In genomic region chr16:18620601-18621361, GRCm38 (mm10) we compare ENCODE assay signal across 8 mouse cellular contexts. TPM values are rescaled to one million over a fixed set of nuclear protein-coding genes. Genes with fewer than 3 reads are reported as not detected.
DNase-seq lines count a peak whose midpoint lies in the region; ATAC-seq lines count a peak whose summit lies in the region.

No protein-coding gene starts in this region.

- peaks cover 33% of the 10 kb centered on the region for H3K4me1 ChIP-seq in embryonic facial prominence, embryonic 15.5 days
- peaks cover 21% of the 10 kb centered on the region for H3K4me1 ChIP-seq in hindbrain, embryonic 16.5 days (ENCODE audit: control insufficient read depth, insufficient read depth, low read depth, low read length)
- peaks cover 29% of the 10 kb centered on the region for H3K4me1 ChIP-seq in liver, embryonic 15.5 days (replicated peaks)
- peaks cover 12% of the 10 kb centered on the region for H3K4me1 ChIP-seq in stomach, embryonic 14.5 days (ENCODE audit: control insufficient read depth, insufficient read depth, low read length)

- H3K27me3 ChIP-seq in embryonic facial prominence, embryonic 15.5 days, result peaks cover 83% of the 10 kb centered on the region
- peaks cover 65% of the 10 kb centered on the region for H3K27me3 ChIP-seq in hindbrain, embryonic 16.5 days (replicated peaks; ENCODE audit: control insufficient read depth, insufficient read depth, low read length)
- H3K27me3 ChIP-seq in liver, embryonic 15.5 days, result peaks cover 96% of the 10 kb centered on the region
- H3K27me3 ChIP-seq in stomach, embryonic 14.5 days (ENCODE audit: control insufficient read depth, insufficient read depth, low read length), result peaks cover 63% of the 10 kb centered on the region

- H3K4me3 ChIP-seq in embryonic facial prominence, embryonic 15.5 days (replicated peaks), result peak overlapping the region; percentile 52
- H3K4me3 ChIP-seq in hindbrain, embryonic 16.5 days (ENCODE audit: low read length), result peak overlapping the region; percentile 42
- H3K4me3 ChIP-seq in liver, embryonic 15.5 days (replicated peaks), result peak overlapping the region; percentile 39
- H3K4me3 ChIP-seq in stomach, embryonic 14.5 days (ENCODE audit: low read depth, low read length), result peak overlapping the region; percentile 40

- peaks cover 35% of the 10 kb centered on the region for H3K36me3 ChIP-seq in embryonic facial prominence, embryonic 15.5 days
- H3K36me3 ChIP-seq in hindbrain, embryonic 16.5 days (ENCODE audit: control insufficient read depth, insufficient read depth, low read length), result peaks cover 39% of the 10 kb centered on the region
- H3K36me3 ChIP-seq in liver, embryonic 15.5 days (replicated peaks), result no peaks in the 10 kb centered on the region
- H3K36me3 ChIP-seq in stomach, embryonic 14.5 days (ENCODE audit: control insufficient read depth, insufficient read depth, low read length), result peaks cover 2% of the 10 kb centered on the region; the same call in 1 of the 2 replicates

- ATAC-seq in embryonic facial prominence, embryonic 15.5 days (ENCODE audit: insufficient number of reproducible peaks, low FRiP score, low TSS enrichment, low read depth), result no peak; the same call in 1 of the 2 replicates
- ATAC-seq in hindbrain, embryonic 16.5 days, result peak; percentile 43
- no peak for ATAC-seq in liver, embryonic 15.5 days (ENCODE audit: insufficient read depth)
- ATAC-seq in stomach, embryonic 14.5 days (ENCODE audit: insufficient number of reproducible peaks, insufficient read depth, low FRiP score, low read depth), result no peak
- ATAC-seq in erythroid progenitor cell, adult 5-6 weeks (replicated peaks; ENCODE audit: low FRiP score, poor library complexity, severe bottlenecking), result no peak

- no peaks in the 10 kb centered on the region for H3K9me3 ChIP-seq in embryonic facial prominence, embryonic 15.5 days (replicated peaks)
- no peaks in the 10 kb centered on the region; the same call in 1 of the 2 replicates for H3K9me3 ChIP-seq in hindbrain, embryonic 16.5 days (ENCODE audit: control insufficient read depth, low read length)
- H3K9me3 ChIP-seq in liver, embryonic 15.5 days (replicated peaks), result no peaks in the 10 kb centered on the region
- no peaks in the 10 kb centered on the region for H3K9me3 ChIP-seq in stomach, embryonic 14.5 days (ENCODE audit: control insufficient read depth, low read depth, low read length)

- no peak overlapping the region for H3K27ac ChIP-seq in embryonic facial prominence, embryonic 15.5 days (replicated peaks)
- H3K27ac ChIP-seq in hindbrain, embryonic 16.5 days (ENCODE audit: low read depth, low read length), result no peak overlapping the region
- no peak overlapping the region for H3K27ac ChIP-seq in liver, embryonic 15.5 days (replicated peaks)
- H3K27ac ChIP-seq in stomach, embryonic 14.5 days (ENCODE audit: low read length), result no peak overlapping the region

- DNase-seq in embryo, embryonic 11 days, result peak; percentile 68
- no peak for DNase-seq in embryo, embryonic 10 days (ENCODE audit: low spot score)
- DNase-seq in Muller cell, postnatal 12 days (ENCODE audit: inconsistent ontology term), result peak; percentile 36

- 2% methylated on average over 74 of the region's 74 CpGs for WGBS in embryonic facial prominence, embryonic 15.5 days
- WGBS in hindbrain, embryonic 16.5 days, result 4% methylated on average over 62 of the region's 74 CpGs
- 1% methylated on average over 73 of the region's 74 CpGs for WGBS in liver, embryonic 15.5 days (ENCODE audit: insufficient replicate concordance)
- 1% methylated on average over 65 of the region's 74 CpGs for WGBS in stomach, embryonic 14.5 days

- peak overlapping the region; percentile 96 for H3K4me2 ChIP-seq in embryonic facial prominence, embryonic 15.5 days (replicated peaks)
- H3K4me2 ChIP-seq in hindbrain, embryonic 16.5 days (ENCODE audit: low read length), result peak overlapping the region; percentile 81
- H3K4me2 ChIP-seq in liver, embryonic 15.5 days, result peak overlapping the region; percentile 56
- H3K4me2 ChIP-seq in stomach, embryonic 14.5 days (replicated peaks; ENCODE audit: low read depth, low read length), result peak overlapping the region; percentile 88

- 0 out of 2 replicates have a peak overlapping the region, but pooled peaks have one; percentile 23 for H3K9ac ChIP-seq in embryonic facial prominence, embryonic 15.5 days
- H3K9ac ChIP-seq in hindbrain, embryonic 16.5 days (ENCODE audit: low read depth, low read length), result peak overlapping the region; percentile 54
- H3K9ac ChIP-seq in liver, embryonic 15.5 days, result no peak overlapping the region
- H3K9ac ChIP-seq in stomach, embryonic 14.5 days (replicated peaks; ENCODE audit: low read depth, low read length), result no peak overlapping the region

RNA-seq across cellular contexts. Expression of gene Gp1bb, which starts 1.4 kb away (rescaled TPM):
- 2.6 and 2.8 TPM in 2 replicates for polyA plus RNA-seq in embryonic facial prominence, embryonic 15.5 days (2015; fragmentation: Nextera tagmentation; extraction: Ambion mirVana)
- 9.6 and 9.7 TPM in 2 replicates for polyA plus RNA-seq in hindbrain, embryonic 16.5 days (2015; fragmentation: Nextera tagmentation; extraction: Ambion mirVana)
- 19.6 and 24.9 TPM in 2 replicates for polyA plus RNA-seq in liver, embryonic 15.5 days (2015; fragmentation: Nextera tagmentation; extraction: Ambion mirVana)
- 1.1 and 1.5 TPM in 2 replicates for polyA plus RNA-seq in stomach, embryonic 14.5 days (2014; fragmentation: Nextera tagmentation; extraction: Ambion mirVana)
- 1.7 TPM in 1 of 2 replicates, not detected in the other for total RNA-seq in erythroid progenitor cell, adult 5-6 weeks (2015; ENCODE audit: low replicate concordance)
- 0.51 TPM in 1 of 2 replicates, not detected in the other for total RNA-seq in erythroid progenitor cell, adult 5-6 weeks (2017; ENCODE audit: low replicate concordance)

RNA-seq across cellular contexts. Expression of gene Gm49601, which starts 5.4 kb away (rescaled TPM):
- 7.2 and 7.8 TPM in 2 replicates for polyA plus RNA-seq in embryonic facial prominence, embryonic 15.5 days (2015; fragmentation: Nextera tagmentation; extraction: Ambion mirVana)
- polyA plus RNA-seq in hindbrain, embryonic 16.5 days (2015; fragmentation: Nextera tagmentation; extraction: Ambion mirVana), result 18.7 and 22.6 TPM in 2 replicates
- polyA plus RNA-seq in liver, embryonic 15.5 days (2015; fragmentation: Nextera tagmentation; extraction: Ambion mirVana), result 0.39 and 0.91 TPM in 2 replicates
- polyA plus RNA-seq in stomach, embryonic 14.5 days (2014; fragmentation: Nextera tagmentation; extraction: Ambion mirVana), result 0.67 and 1.3 TPM in 2 replicates
- total RNA-seq in erythroid progenitor cell, adult 5-6 weeks (2015; ENCODE audit: low replicate concordance), result 6.1 TPM in 1 of 2 replicates, not detected in the other
- 4.2 TPM in 1 of 2 replicates, not detected in the other for total RNA-seq in erythroid progenitor cell, adult 5-6 weeks (2017; ENCODE audit: low replicate concordance)

RNA-seq across cellular contexts. Expression of gene Sept5, which starts 9.0 kb away (rescaled TPM):
- polyA plus RNA-seq in embryonic facial prominence, embryonic 15.5 days (2015; fragmentation: Nextera tagmentation; extraction: Ambion mirVana), result 51.1 and 64.8 TPM in 2 replicates
- polyA plus RNA-seq in hindbrain, embryonic 16.5 days (2015; fragmentation: Nextera tagmentation; extraction: Ambion mirVana), result 230 and 249 TPM in 2 replicates
- polyA plus RNA-seq in liver, embryonic 15.5 days (2015; fragmentation: Nextera tagmentation; extraction: Ambion mirVana), result 3.5 and 3.6 TPM in 2 replicates
- 17.1 and 18.9 TPM in 2 replicates for polyA plus RNA-seq in stomach, embryonic 14.5 days (2014; fragmentation: Nextera tagmentation; extraction: Ambion mirVana)
- total RNA-seq in erythroid progenitor cell, adult 5-6 weeks (2015; ENCODE audit: low replicate concordance), result 2.1 and 7.6 TPM in 2 replicates
- 11.2 TPM in 1 of 2 replicates, not detected in the other for total RNA-seq in erythroid progenitor cell, adult 5-6 weeks (2017; ENCODE audit: low replicate concordance)

RNA-seq across cellular contexts. Expression of gene Tbx1, which starts 30.3 kb away (rescaled TPM):
- polyA plus RNA-seq in embryonic facial prominence, embryonic 15.5 days (2015; fragmentation: Nextera tagmentation; extraction: Ambion mirVana), result 24.0 and 24.3 TPM in 2 replicates
- polyA plus RNA-seq in hindbrain, embryonic 16.5 days (2015; fragmentation: Nextera tagmentation; extraction: Ambion mirVana), result 0.89 and 0.90 TPM in 2 replicates
- 0.15 and 0.23 TPM in 2 replicates for polyA plus RNA-seq in liver, embryonic 15.5 days (2015; fragmentation: Nextera tagmentation; extraction: Ambion mirVana)
- 0.53 and 1.1 TPM in 2 replicates for polyA plus RNA-seq in stomach, embryonic 14.5 days (2014; fragmentation: Nextera tagmentation; extraction: Ambion mirVana)
- not detected in 2 replicates for total RNA-seq in erythroid progenitor cell, adult 5-6 weeks (2015; ENCODE audit: low replicate concordance)
- not detected in 2 replicates for total RNA-seq in erythroid progenitor cell, adult 5-6 weeks (2017; ENCODE audit: low replicate concordance)

Comparison
In these comparisons a context has a peak if more than half of its experiments do, and no peak if none do; other contexts are left out.
1. H3K9ac ChIP-seq: peak in embryonic facial prominence, embryonic 15.5 days (single experiment) and hindbrain, embryonic 16.5 days (single experiment); none in liver, embryonic 15.5 days (single experiment) and stomach, embryonic 14.5 days (single experiment).
2. Peak in every context shown above with its lines, with median percentiles within 50 percentile points of each other: H3K4me2 ChIP-seq and H3K4me3 ChIP-seq.